Mouse (Mus musculus): ENCODE measurements at regions not wholly inside any gene's neighbourhood (a gene's known extent, or its start where the extent isn't known, plus 50 kb on each side); places are given as distances from the start of the nearest gene placed in this dataset.

GRCm38 (mm10) chr10:109486917-109487604 lies 476.3 kb upstream of the Syt1 start:
- no peak for DNase-seq (ENCODE audit: low read depth, low spot score)

GRCm38 (mm10) chr10:109480551-109480950 lies 469.8 kb upstream of the Syt1 start:
- no peak for DNase-seq (ENCODE audit: low read depth, low spot score)

GRCm38 (mm10) chr10:109479941-109480340 lies 469.2 kb upstream of the Syt1 start:
- DNase-seq (ENCODE audit: low read depth, low spot score): no peak

DNA sequence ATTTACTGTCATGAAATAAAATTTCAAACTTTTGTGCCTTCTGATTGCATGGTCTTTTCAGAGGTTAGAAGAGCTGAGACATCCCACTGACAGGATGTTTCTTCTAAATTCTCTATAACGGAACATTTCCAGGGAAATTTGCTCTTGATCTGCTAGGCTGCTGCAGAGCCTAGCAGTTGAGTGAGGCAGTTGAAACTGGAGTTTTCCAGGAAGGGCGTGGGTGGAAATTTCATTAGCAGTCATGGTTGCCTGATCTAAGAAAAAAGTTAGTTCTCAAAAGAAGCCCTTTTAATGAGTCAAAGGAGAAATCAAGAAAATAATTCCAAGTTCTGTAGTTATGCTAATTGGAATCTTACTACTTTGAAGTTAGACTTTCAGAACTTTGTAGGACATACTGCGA lies 455.7 kb upstream of the Syt1 start:
- DNase-seq (ENCODE audit: low read depth, low spot score): no peak

DNA sequence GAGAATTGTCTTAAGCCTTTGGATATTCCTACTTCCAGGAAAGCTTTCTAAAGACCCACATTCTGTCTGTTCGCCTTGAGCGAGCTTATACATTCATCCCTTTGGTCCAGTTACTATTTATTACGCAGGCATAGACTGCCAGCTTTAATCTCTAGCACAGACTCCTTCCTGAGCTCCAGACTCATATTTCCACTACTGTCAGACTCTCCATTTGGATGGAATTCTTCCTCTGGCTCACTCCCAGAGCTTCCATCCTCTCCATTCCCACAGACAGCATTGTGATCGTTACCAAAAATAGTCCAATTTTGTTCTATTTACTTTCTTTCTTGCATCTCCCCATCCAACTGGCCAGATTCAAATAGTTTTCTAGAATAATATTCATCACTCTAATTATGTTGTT lies 420.3 kb upstream of the Syt1 start:
- no peak for DNase-seq (ENCODE audit: low read depth, low spot score)

GRCm38 (mm10) chr10:109427878-109428277 lies 417.1 kb upstream of the Syt1 start:
- DNase-seq (ENCODE audit: low read depth, low spot score): no peak

DNA sequence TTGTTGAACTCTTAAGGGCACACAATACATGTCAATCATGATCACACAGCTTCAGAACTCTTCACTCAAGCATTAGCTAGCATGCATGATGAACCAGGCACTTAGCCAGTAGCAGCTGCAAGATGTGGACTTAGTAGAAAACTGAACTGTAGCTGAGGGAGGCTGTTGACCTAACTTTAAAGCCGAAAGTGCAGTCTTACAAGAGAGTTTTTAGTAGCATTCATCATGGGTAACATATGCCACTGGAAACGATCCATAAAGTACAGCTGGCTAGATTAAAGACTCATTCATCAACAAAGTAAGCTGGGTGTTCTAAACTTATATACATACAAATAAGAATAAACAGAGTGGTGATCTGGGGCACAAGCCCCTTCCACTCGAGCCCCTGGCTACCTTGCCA lies 396.2 kb upstream of the Syt1 start:
- no peak for DNase-seq (ENCODE audit: low read depth, low spot score)

DNA sequence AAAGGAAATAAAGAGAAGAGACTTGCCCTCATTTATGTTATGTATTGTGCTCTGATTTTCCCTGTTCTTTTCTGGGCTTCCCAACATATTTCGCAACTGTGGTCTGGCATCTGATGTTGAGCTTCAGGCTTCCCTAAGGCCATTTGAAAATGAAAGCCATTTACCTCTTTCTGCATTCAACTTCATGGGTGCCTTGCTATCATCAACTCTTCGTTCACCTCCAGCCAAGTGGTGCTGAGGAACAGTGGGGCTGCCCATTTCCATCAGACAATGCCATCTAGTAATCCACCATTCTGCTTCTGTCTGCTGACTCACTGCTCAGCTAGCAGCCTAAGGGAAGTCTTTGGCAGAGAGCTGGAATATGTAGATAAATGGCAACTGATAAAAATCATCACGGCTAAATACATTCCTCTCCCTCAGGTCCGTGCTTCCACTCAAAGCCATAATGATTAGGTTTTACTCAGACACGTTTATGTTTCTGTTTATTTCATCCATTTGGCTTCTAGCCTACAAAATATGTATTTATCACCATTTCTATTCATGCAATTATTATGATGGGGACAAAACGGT lies 394.4 kb upstream of the Syt1 start:
- DNase-seq (ENCODE audit: low read depth, low spot score): no peak

DNA sequence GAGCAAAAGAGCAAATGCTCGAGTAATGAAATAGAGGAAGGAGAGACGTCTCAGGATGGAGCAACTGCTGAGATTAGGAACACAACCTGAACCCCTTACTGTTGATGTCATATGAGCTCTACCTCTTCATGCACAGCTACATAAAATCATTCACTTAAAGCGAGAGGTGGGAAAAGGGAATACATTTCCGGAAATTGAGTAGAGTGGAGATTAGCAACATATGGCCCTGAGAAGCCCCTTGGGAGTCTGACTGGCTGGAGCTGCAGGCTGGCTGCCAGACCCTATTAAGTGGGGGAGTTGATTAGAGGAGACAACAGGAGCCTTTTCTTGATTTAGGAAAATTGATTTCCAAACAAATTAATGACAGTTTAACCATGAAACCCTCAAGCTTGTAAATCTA lies 373.0 kb upstream of the Syt1 start:
- no peak for DNase-seq (ENCODE audit: low read depth, low spot score)

GRCm38 (mm10) chr10:109378846-109379245 lies 368.1 kb upstream of the Syt1 start:
- no peak for DNase-seq (ENCODE audit: low read depth, low spot score)

- DNase-seq (ENCODE audit: low read depth, low spot score): no peak
These were observed 349.4 kb upstream of the Syt1 start for GRCm38 (mm10) chr10:109360161-109360560.

DNA sequence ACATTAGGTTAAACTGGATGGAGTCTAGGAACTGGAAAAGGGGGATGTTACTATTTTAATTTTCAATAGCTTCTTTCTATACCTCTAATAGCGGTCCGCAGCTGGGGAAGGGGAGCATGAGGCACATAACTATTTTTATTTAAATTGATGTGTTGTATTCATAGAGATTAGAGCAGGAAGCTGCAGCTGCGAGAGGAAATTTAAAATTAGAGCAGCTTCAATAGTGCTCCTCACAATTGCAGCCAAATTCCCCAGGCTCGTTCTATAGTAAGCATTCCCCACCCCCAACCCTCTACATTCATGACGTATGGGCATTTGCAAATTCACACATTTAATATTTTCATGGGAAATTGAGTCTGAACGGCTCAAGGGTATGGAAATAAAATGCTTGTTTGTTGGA lies 348.0 kb upstream of the Syt1 start:
- DNase-seq (ENCODE audit: low read depth, low spot score): no peak

DNA sequence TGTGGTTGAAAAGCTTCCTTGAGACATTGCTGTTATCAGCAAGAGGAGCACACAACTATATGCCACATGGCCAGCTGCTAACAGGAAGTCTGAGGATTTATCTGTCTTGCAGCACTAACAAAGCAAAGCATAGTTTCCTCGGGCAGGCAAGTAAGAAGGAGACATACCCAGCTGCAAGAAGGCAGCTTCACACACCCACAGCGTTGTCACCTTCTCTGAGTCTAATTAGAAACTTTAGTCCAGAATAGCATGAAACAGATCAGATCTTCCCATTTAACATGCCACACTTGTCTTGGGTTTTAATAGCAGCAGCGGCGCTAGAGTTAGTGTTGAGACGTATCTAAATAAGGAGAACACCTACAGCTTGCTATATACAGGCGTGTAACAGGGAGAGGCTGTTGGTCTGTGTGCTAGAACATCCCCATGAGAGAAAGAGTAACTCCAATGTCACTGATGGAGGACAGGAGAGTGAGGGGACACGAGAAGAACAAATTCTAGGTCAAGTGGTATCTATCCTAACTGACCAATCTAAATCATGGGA lies 322.1 kb upstream of the Syt1 start:
- no peak for DNase-seq (ENCODE audit: low read depth, low spot score)

- no peak for DNase-seq (ENCODE audit: low read depth, low spot score)
These were observed 298.5 kb upstream of the Syt1 start for GRCm38 (mm10) chr10:109309286-109309685.

- DNase-seq (ENCODE audit: low read depth, low spot score): no peak
These were observed 289.4 kb upstream of the Syt1 start for GRCm38 (mm10) chr10:109300199-109300598.

- no peak for DNase-seq (ENCODE audit: low read depth, low spot score)
These were observed 289.0 kb upstream of the Syt1 start for GRCm38 (mm10) chr10:109299785-109300184.

- no peak for DNase-seq (ENCODE audit: low read depth, low spot score)
These were observed 272.6 kb upstream of the Syt1 start for GRCm38 (mm10) chr10:109283348-109283747.

DNA sequence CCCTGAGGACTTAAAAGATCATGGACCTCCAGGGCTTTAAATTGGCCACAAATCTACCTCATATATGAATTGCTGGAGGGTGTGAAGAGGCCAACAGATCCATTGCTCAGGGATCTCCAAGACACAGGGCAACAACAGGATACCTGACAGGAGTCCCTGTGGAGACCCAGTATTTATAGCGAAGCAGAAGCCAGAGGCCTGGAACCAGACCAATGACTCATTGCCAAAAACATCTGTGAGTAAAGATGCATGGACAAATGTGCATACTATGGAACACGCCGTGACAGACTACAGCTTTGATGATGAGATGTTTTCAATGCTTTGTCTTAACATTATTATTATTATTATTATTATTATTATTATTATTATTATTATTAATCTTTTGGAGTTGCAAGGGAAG lies 239.0 kb upstream of the Syt1 start:
- no peak for DNase-seq (ENCODE audit: low read depth, low spot score)

- DNase-seq (ENCODE audit: low read depth, low spot score): no peak
These were observed 235.5 kb upstream of the Syt1 start for GRCm38 (mm10) chr10:109246328-109246727.

GRCm38 (mm10) chr10:109237026-109237425 lies 226.2 kb upstream of the Syt1 start:
- DNase-seq (ENCODE audit: low read depth, low spot score): no peak

DNA sequence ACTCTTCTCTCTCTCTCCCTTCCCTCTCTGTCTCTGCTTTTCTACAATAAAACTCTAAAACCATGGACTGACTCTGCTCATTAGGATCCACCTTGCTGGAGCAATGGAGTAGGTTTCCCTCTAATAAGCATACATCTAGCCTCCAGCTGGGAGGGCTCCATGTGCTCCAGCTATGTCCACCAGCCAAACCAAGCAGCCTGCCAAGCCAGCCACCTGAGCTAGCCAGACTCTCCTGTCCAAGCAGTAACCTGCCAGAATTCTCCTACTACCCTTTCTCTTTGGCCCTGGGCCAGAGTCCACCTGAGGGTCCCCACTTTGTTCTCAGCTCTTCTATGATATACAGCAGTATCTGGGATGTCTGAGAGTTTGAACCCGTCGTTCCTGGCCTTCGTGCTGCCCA lies 216.2 kb upstream of the Syt1 start:
- DNase-seq (ENCODE audit: low read depth, low spot score): no peak

DNA sequence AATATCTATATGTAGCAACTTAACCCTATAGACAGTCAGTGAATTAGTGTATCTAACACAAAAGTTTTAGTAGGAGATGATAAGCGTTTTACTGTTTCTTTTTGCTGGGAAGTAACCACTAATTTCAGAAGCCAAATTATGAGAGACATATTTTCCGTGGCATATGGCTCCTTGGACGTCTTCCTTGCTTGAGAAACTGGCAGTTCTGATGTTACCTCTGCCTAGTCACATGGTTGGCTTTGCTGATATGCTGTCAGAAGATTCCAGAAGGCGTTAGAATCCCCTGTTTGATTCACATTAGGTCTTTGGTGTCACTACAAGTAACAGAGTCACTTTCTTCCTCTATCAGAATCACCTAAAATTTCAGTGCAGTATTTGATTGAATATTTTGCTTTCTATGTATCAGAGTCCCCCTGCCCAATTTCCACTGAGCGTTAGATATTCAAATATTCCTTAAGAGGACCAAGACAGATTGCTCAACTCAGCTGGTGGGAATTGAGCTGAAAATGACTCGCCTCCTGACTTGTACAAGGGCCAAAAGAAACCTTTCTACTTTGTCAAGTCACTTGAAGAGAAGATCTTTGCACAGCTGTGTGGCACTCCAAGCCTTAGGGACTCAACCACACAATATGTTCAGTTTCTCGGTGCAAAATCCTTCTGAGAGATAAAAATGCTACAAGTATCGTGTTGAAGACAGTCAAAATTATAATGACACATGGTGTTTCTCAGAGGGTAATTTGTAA lies 178.2 kb upstream of the Syt1 start:
- DNase-seq (ENCODE audit: low read depth, low spot score): no peak

DNA sequence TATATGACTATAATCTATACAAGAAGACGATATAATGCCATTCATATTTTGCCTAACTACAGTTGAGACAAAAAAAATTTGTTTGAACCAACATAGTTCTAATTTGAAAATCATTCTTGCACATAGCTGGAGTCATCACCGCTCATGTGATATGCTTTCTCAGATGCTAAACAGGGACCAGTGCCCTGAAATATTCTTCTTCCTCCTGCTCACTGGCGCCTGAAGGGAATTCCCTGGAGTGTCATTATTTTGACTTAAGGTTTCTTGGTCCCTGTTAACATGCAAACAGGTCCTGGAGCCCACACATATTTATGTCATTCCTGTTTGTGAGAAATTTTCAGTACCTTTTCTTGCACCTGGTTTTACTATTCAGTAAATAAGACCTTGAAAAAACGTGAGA lies 177.5 kb upstream of the Syt1 start:
- no peak for DNase-seq (ENCODE audit: low read depth, low spot score)

All from retina, adult 2 months (tissue).